Mouse (Mus musculus) brain, embryonic 18.5 days (tissue): Measurements from ENCODE around the gene N4bp3.
"Not testable (repeated sequence)": the region's sequence is repeated elsewhere in the genome, so short reads cannot be mapped to it uniquely, and the experiment has no call there.

Experiments used
- DNase-seq: peaks from one replicate; pipeline ENCODE4 v3.0.0-alpha.2; 2012; ENCODE audit warnings: low read depth, low spot score

The N4bp3 gene

GRCm38 (mm10) chr11:51653736-51654135, 3.1 kb upstream of the N4bp3 start:
- no peak for DNase-seq

- no peak for DNase-seq
Observed at GRCm38 (mm10) chr11:51652889-51653418, 2.3 kb upstream of the N4bp3 start.

- DNase-seq, result no peak
Observed at GRCm38 (mm10) chr11:51650261-51650660, 381 bp downstream of the N4bp3 start.

GRCm38 (mm10) chr11:51649889-51650199, 798 bp downstream of the N4bp3 start:
- DNase-seq, result no peak

- DNase-seq, result no peak
Observed at GRCm38 (mm10) chr11:51649111-51649888, 1.3 kb downstream of the N4bp3 start.

- no peak for DNase-seq
Observed at GRCm38 (mm10) chr11:51648566-51648965, 2.1 kb downstream of the N4bp3 start.

- no peak for DNase-seq
Observed at GRCm38 (mm10) chr11:51646751-51647667, 3.6 kb downstream of the N4bp3 start.

GRCm38 (mm10) chr11:51646245-51646644, 4.4 kb downstream of the N4bp3 start:
- DNase-seq, result no peak

- no peak for DNase-seq
Observed at GRCm38 (mm10) chr11:51645293-51645692, 5.3 kb downstream of the N4bp3 start.

GRCm38 (mm10) chr11:51644217-51644616, 6.4 kb downstream of the N4bp3 start:
- no peak for DNase-seq

GRCm38 (mm10) chr11:51643761-51644160, 6.9 kb downstream of the N4bp3 start:
- no peak for DNase-seq

- DNase-seq, result no peak
Observed at GRCm38 (mm10) chr11:51643202-51643601, 7.4 kb downstream of the N4bp3 start.

- no peak for DNase-seq
Observed at GRCm38 (mm10) chr11:51640748-51641147, 9.9 kb downstream of the N4bp3 start.

- no peak for DNase-seq
Observed at GRCm38 (mm10) chr11:51638497-51638896, 12.1 kb downstream of the N4bp3 start.

GRCm38 (mm10) chr11:51637971-51638414, 12.6 kb downstream of the N4bp3 start:
- DNase-seq, result no peak

- no peak for DNase-seq
Observed at GRCm38 (mm10) chr11:51636323-51636684, 14.3 kb downstream of the N4bp3 start.

- DNase-seq, result peak; percentile 87
Observed at GRCm38 (mm10) chr11:51635525-51636322, 14.9 kb downstream of the N4bp3 start, which contains the start of gene Rmnd5b. TSS of gene Rmnd5b (minus strand) at chr11:51635896.

- DNase-seq, result no peak
Observed at GRCm38 (mm10) chr11:51635127-51635524, 15.5 kb downstream of the N4bp3 start.

GRCm38 (mm10) chr11:51633721-51634120, 16.9 kb downstream of the N4bp3 start:
- no peak for DNase-seq

- DNase-seq, result not testable (repeated sequence)
Observed at GRCm38 (mm10) chr11:51633200-51633599, 17.4 kb downstream of the N4bp3 start.

GRCm38 (mm10) chr11:51632130-51632753, 18.4 kb downstream of the N4bp3 start:
- DNase-seq, result no peak
